Mouse (Mus musculus) heart, postnatal 0 days (tissue): ENCODE measurements around the gene Vstm4. TPM values are rescaled to one million over a fixed set of nuclear protein-coding genes. Genes with fewer than 3 reads are reported as not detected.

Experiments
- ATAC-seq: fragments of 200-750 bp; cut with Nextera tagmentation; 2 replicates; pipeline ENCODE4 v1.8.0; 2017; ENCODE audit warnings: low read depth, moderate number of reproducible peaks, moderate library complexity; ENCODE audit not compliant: insufficient read depth
- DNase-seq: peaks from one replicate; pipeline ENCODE4 v3.0.0-alpha.2; 2016; ENCODE audit warnings: low spot score
- H3K27ac ChIP-seq: fragments of 300-500 bp; sonication (generic); 2 replicates; pipeline ENCODE4 v1.5.1; 2014; ENCODE audit warnings: low read depth, mild to moderate bottlenecking
- H3K27me3 ChIP-seq: fragments of 300-500 bp; sonication (generic); 2 replicates; pipeline ENCODE4 v1.6.1; 2014; ENCODE audit warnings: low read length, mixed read lengths; ENCODE audit not compliant: control insufficient read depth, insufficient read depth
- H3K36me3 ChIP-seq: fragments of 300-500 bp; sonication (generic); replicated peaks from 2 replicates; pipeline ENCODE4 v1.6.1; 2014; ENCODE audit warnings: low read length, mixed read lengths; ENCODE audit not compliant: control insufficient read depth, insufficient read depth
- H3K4me1 ChIP-seq: fragments of 300-500 bp; sonication (generic); 2 replicates; pipeline ENCODE4 v1.6.1; 2014; ENCODE audit warnings: antibody characterized with exemption; ENCODE audit not compliant: control insufficient read depth, insufficient read depth
- H3K4me2 ChIP-seq: fragments of 300-500 bp; sonication (generic); 2 replicates; pipeline ENCODE4 v1.6.1; 2014; ENCODE audit warnings: low read depth, mild to moderate bottlenecking, low read length, moderate library complexity
- H3K4me3 ChIP-seq: fragments of 300-500 bp; sonication (generic); 2 replicates; pipeline ENCODE4 v1.5.1; 2014; ENCODE audit warnings: low read depth, low read length
- H3K9ac ChIP-seq: fragments of 300-500 bp; sonication (generic); replicated peaks from 2 replicates; pipeline ENCODE4 v1.6.1; 2014; ENCODE audit warnings: low read depth, low read length, mixed read lengths
- H3K9me3 ChIP-seq: fragments of 300-500 bp; sonication (generic); replicated peaks from 2 replicates; pipeline ENCODE4 v1.6.1; 2016; ENCODE audit warnings: low read length; ENCODE audit not compliant: control insufficient read depth
- CTCF ChIP-seq: IDR thresholded peaks from 2 replicates; pipeline ENCODE4 v1.5.1; 2016; ENCODE audit warnings: antibody characterized with exemption, control low read depth, low read depth
- EP300 ChIP-seq: IDR thresholded peaks from 2 replicates; pipeline ENCODE4 v1.6.1; 2016; ENCODE audit warnings: antibody characterized with exemption, low read depth
- WGBS: fragments of 180-500 bp; shearing (Covaris S2); extraction: QIAGEN DNeasy Blood & Tissue Kit; methylation state at CpG from one replicate; pipeline ENCODE4 v1.1.7; 2014; 5-methylcytosine and 5-hydroxymethylcytosine counted together
- polyA plus RNA-seq: library from polyadenylated mRNA; unstranded; fragments of >200 nt; fragmentation: Nextera tagmentation; extraction: Ambion mirVana; gene quantifications from 2 replicates; pipeline ENCODE4 v1.2.1, GENCODE M21; 2015
- total RNA-seq: library from RNA; depleted of rRNA; stranded (reverse); fragments of >200 nt; gene quantifications from 2 replicates; pipeline ENCODE4 v1.2.3, GENCODE M21; 2014; ENCODE audit warnings: low replicate concordance

Vstm4 gene
- total and polyA plus RNA-seq, 2 experiments from 2014 or later = 22.2 to 22.9 TPM

GRCm38 (mm10) chr14:32939217-32939616 is 82.7 kb downstream of the Vstm4 start:
- Histone ChIP-seq H3K9ac (no peak overlapping the region), H3K9me3 (no peaks in the 10 kb centered on the region), H3K27ac (no peak overlapping the region), H3K4me3 (no peak overlapping the region), H3K4me1 (no peaks in the 10 kb centered on the region), H3K36me3 (no peaks in the 10 kb centered on the region), H3K27me3 (no peaks in the 10 kb centered on the region), H3K4me2 (no peak overlapping the region)
- ATAC-seq (no peak), DNase-seq (no peak)
- TF ChIP-seq CTCF (no peak), EP300 (no peak)
- 82% methylated on average over 5 of the region's 5 CpGs for WGBS

- DNase-seq = peak; percentile 30
- Histone ChIP-seq H3K4me1 (peaks cover 27% of the 10 kb centered on the region), H3K4me2 (no peak overlapping the region), H3K36me3 (no peaks in the 10 kb centered on the region), H3K9me3 (no peaks in the 10 kb centered on the region), H3K27ac (0 out of 2 replicates have a peak overlapping the region, but pooled peaks have one; percentile 26), H3K9ac (no peak overlapping the region), H3K4me3 (no peak overlapping the region), H3K27me3 (no peaks in the 10 kb centered on the region)
- no peak for ATAC-seq
- 68% methylated on average over 2 of the region's 2 CpGs for WGBS
- no peak for TF ChIP-seq CTCF
- TF ChIP-seq EP300 = no peak
Observed at GRCm38 (mm10) chr14:32947512-32947911, 91.0 kb downstream of the Vstm4 start.

DNA sequence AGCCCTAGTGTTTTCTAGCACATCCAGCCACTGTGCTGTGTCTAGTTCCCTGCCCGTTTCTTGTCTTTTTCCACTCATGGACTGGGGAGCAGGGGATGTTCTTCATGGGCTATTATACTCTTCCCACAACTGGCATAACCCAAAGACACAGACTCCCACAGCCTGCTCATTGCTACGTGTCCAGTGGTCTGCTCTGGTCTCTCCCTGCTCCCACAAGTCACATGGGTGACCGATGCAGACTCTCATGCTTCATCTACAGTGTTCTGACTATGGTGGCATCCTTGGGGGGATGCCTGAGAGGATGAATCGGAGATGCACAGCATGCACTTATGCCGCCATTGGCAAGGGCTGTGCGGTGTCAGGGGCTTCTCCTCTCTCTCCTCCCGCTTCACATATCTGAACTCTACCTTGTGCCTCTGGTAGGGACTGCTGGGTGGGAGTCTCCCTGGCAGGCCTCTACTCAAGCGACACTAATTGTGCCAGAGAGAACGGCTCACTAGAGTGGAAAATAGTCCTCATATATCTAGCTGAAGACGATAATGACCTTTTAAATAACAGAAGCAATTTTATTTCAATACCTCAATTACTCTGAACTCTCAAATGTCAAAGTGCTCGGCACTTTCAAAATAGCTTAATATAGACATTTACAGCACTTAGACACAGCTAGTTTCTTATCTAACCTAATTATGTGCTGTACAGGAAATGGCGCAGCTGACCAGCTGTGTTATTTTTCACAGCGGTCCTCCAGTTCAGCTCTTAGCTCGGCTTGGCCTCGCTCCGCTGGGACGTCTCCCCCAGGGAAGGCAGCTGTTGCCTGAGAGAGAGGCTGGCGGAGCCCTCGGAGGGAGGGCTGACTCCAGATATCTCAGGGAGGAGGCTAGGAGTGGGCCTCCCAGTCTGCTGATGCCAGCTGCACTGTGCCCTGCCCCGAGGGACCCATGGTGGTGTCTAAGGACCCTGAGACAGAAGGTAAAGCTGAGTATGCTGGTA is 94.1 kb downstream of the Vstm4 start:
- WGBS = 30% methylated on average over 20 of the region's 20 CpGs
- Histone ChIP-seq H3K9ac (no peak overlapping the region), H3K4me2 (peak overlapping the region; percentile 30), H3K4me3 (no peak overlapping the region), H3K27me3 (no peaks in the 10 kb centered on the region), H3K27ac (peak overlapping the region; percentile 71), H3K4me1 (peaks cover 29% of the 10 kb centered on the region), H3K9me3 (no peaks in the 10 kb centered on the region), H3K36me3 (no peaks in the 10 kb centered on the region)
- DNase-seq (peak; percentile 78), ATAC-seq (peak; percentile 70)
- TF ChIP-seq EP300 (no peak), CTCF (no peak)

DNA sequence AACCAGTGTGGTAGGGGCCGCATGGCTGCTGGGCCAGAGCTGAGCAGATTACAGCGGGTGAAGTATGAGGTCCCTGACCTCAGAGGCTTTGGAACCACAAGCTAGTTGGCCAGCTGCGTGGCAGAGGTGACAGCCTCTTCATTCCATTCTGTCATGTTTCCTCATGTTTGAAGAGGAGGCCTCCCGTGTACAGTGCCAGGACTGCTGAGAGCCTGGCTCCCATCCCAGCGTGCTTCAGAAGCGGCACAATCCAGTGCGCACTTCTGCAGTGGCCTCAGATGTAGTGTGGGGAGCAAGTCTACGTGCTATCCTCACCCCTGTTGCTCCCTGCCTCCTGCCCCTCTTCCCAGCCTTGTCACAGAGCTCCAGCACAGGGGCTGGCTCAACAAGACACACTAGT is 99.9 kb downstream of the Vstm4 start:
- Histone ChIP-seq H3K27me3 (no peaks in the 10 kb centered on the region), H3K9ac (no peak overlapping the region; the same call in 1 of the 2 replicates), H3K9me3 (no peaks in the 10 kb centered on the region), H3K36me3 (no peaks in the 10 kb centered on the region), H3K4me1 (peaks cover 36% of the 10 kb centered on the region), H3K4me2 (peak overlapping the region; percentile 29), H3K27ac (peak overlapping the region; percentile 84), H3K4me3 (peak overlapping the region; percentile 16; the same call in 1 of the 2 replicates)
- DNase-seq (peak; percentile 90), ATAC-seq (peak; percentile 94)
- WGBS = 18% methylated on average over 8 of the region's 8 CpGs
- no peak for TF ChIP-seq CTCF
- TF ChIP-seq EP300 = peak; percentile 48; the same call in 1 of the 2 replicates

DNA sequence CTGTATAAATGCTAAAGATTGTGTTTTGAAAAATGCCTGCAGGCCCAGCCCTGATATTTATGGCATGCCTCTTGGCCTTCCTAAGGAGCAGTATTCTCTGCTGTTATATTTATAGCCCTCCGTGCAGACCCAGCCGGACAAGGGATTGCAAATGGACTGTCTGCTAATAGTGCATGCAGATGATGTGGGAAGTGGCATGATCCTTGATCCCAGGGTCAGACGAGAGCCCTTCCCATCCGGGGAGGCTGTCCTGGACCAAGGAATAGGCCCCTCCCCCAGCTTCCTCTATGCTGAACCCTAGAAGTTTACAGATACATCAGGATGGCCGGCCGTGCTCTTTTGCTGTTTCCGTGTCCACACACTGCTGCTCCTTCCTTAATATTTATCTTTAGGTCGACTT is 102.1 kb downstream of the Vstm4 start:
- Histone ChIP-seq H3K36me3 (no peaks in the 10 kb centered on the region), H3K4me2 (no peak overlapping the region), H3K9me3 (no peaks in the 10 kb centered on the region), H3K4me3 (no peak overlapping the region), H3K27me3 (no peaks in the 10 kb centered on the region), H3K9ac (no peak overlapping the region), H3K27ac (0 out of 2 replicates have a peak overlapping the region, but pooled peaks have one; percentile 23), H3K4me1 (peaks cover 43% of the 10 kb centered on the region)
- DNase-seq = peak; percentile 38
- no peak for ATAC-seq
- TF ChIP-seq EP300 (no peak), CTCF (no peak)
- 29% methylated on average over 8 of the region's 8 CpGs for WGBS
